15 mouse cellular contexts compared by ENCODE assay signal in genomic region chr5:32182885-32183629, GRCm38 (mm10). TPM values are rescaled to one million over a fixed set of nuclear protein-coding genes. Genes with fewer than 3 reads are reported as not detected.
DNase-seq lines count a peak whose midpoint lies in the region; ATAC-seq lines count a peak whose summit lies in the region.
"Had no signal": no experiment of that assay in that cellular context is flagged by ENCODE, and none has a peak within 500 bp of the region (broad histone marks: within the 10 kb centered on the region; RNA-seq: fewer than 3 reads in every experiment).

No protein-coding gene starts in this region.

- H3K9ac ChIP-seq in midbrain, embryonic 11.5 days (ENCODE audit: low read length) = no peak overlapping the region
- H3K9ac ChIP-seq: liver, embryonic 13.5 days; midbrain, embryonic 13.5 days; neural tube, embryonic 13.5 days had no signal

- WGBS in midbrain, embryonic 11.5 days = 75% methylated on average over 4 of the region's 4 CpGs
- WGBS in midbrain, embryonic 10.5 days = 81% methylated on average over 4 of the region's 4 CpGs

- no peak overlapping the region for H3K4me2 ChIP-seq in midbrain, embryonic 11.5 days
- H3K4me2 ChIP-seq: liver, embryonic 13.5 days; midbrain, embryonic 13.5 days; neural tube, embryonic 13.5 days had no signal

- peak; percentile 49 for DNase-seq in midbrain, embryonic 11.5 days (ENCODE audit: low spot score, missing footprints)
- no peak for DNase-seq in midbrain, embryonic 10.5 days (ENCODE audit: low spot score)
- peak; percentile 97 for DNase-seq in gonadal fat pad, adult 2 months (ENCODE audit: low read depth)
- DNase-seq in lung, postnatal 10 days = peak; percentile 70
- peak; percentile 34 for DNase-seq in urinary bladder, postnatal 25 days (ENCODE audit: low spot score)
- no peak for DNase-seq in layer of hippocampus, adult 18-20 months (ENCODE audit: low spot score in 2 of 2)
- DNase-seq in layer of hippocampus, postnatal 36 days = no peak
- no peak for DNase-seq in frontal cortex, postnatal 25 days (ENCODE audit: low spot score in 2 of 2)
- DNase-seq: cerebellum, postnatal 14 days; liver, embryonic 13.5 days; thymus, postnatal 14 days had no signal

- H3K4me3 ChIP-seq in midbrain, embryonic 11.5 days (ENCODE audit: low read depth, low read length) = no peak overlapping the region
- no peak overlapping the region for H3K4me3 ChIP-seq in midbrain, embryonic 10.5 days
- H3K4me3 ChIP-seq: liver, embryonic 13.5 days; midbrain, embryonic 13.5 days; neural tube, embryonic 13.5 days had no signal

- no peaks in the 10 kb centered on the region for H3K4me1 ChIP-seq in midbrain, embryonic 11.5 days (ENCODE audit: control insufficient read depth, insufficient read depth, low read length)
- H3K4me1 ChIP-seq in midbrain, embryonic 10.5 days = no peaks in the 10 kb centered on the region
- H3K4me1 ChIP-seq: liver, embryonic 13.5 days; midbrain, embryonic 13.5 days; neural tube, embryonic 13.5 days had no signal

- H3K27me3 ChIP-seq in midbrain, embryonic 11.5 days (ENCODE audit: control insufficient read depth, insufficient read depth, low read length) = no peaks in the 10 kb centered on the region
- H3K27me3 ChIP-seq in midbrain, embryonic 10.5 days (ENCODE audit: low read depth, poor library complexity, severe bottlenecking) = no peaks in the 10 kb centered on the region
- H3K27me3 ChIP-seq: liver, embryonic 13.5 days; midbrain, embryonic 13.5 days; neural tube, embryonic 13.5 days had no signal

- H3K36me3 ChIP-seq in midbrain, embryonic 11.5 days (ENCODE audit: control insufficient read depth, insufficient read depth, low read length) = no peaks in the 10 kb centered on the region
- H3K36me3 ChIP-seq in midbrain, embryonic 10.5 days = no peaks in the 10 kb centered on the region
- H3K36me3 ChIP-seq: liver, embryonic 13.5 days; midbrain, embryonic 13.5 days; neural tube, embryonic 13.5 days had no signal

- no peak for ATAC-seq in midbrain, embryonic 11.5 days (ENCODE audit: low FRiP score)
- ATAC-seq: midbrain, embryonic 13.5 days had no signal

- no peak overlapping the region for H3K27ac ChIP-seq in midbrain, embryonic 11.5 days (ENCODE audit: low read depth, low read length)
- no peak overlapping the region for H3K27ac ChIP-seq in midbrain, embryonic 10.5 days (replicated peaks)
- H3K27ac ChIP-seq: kidney, postnatal 0 days; liver, embryonic 13.5 days; midbrain, embryonic 13.5 days; neural tube, embryonic 13.5 days had no signal

- H3K9me3 ChIP-seq in midbrain, embryonic 11.5 days (ENCODE audit: control insufficient read depth, low read length) = no peaks in the 10 kb centered on the region
- H3K9me3 ChIP-seq in midbrain, embryonic 10.5 days (replicated peaks) = no peaks in the 10 kb centered on the region
- H3K9me3 ChIP-seq: liver, embryonic 13.5 days; midbrain, embryonic 13.5 days; neural tube, embryonic 13.5 days had no signal

RNA-seq across cellular contexts. Expression of gene Fosl2, which starts 47.5 kb away (rescaled TPM):
- polyA plus RNA-seq in midbrain, embryonic 11.5 days (2014; fragmentation: Nextera tagmentation; extraction: Ambion mirVana) = 0.52 and 0.57 TPM in 2 replicates
- 0.40 and 0.41 TPM in 2 replicates for polyA plus RNA-seq in midbrain, embryonic 10.5 days (2016; fragmentation: Nextera tagmentation; extraction: Ambion mirVana)
- 18.8 and 19.6 TPM in 2 replicates for polyA plus RNA-seq in gonadal fat pad, adult 2 months (2012; rRNA removed)
- total RNA-seq in layer of hippocampus, adult 18-20 months (2021) = 10 to 100 TPM; 70.1 to 71.4 TPM
- 10 to 100 TPM; 55.5 to 59.3 TPM for total RNA-seq in layer of hippocampus, postnatal 36 days (2021)

RNA-seq across cellular contexts. Expression of gene Plb1, which starts 49.5 kb away (rescaled TPM):
- 0.05 TPM in 1 of 2 replicates, not detected in the other for polyA plus RNA-seq in midbrain, embryonic 11.5 days (2014; fragmentation: Nextera tagmentation; extraction: Ambion mirVana)
- 0.05 TPM in 1 of 2 replicates, not detected in the other for polyA plus RNA-seq in midbrain, embryonic 10.5 days (2016; fragmentation: Nextera tagmentation; extraction: Ambion mirVana)
- 1.9 and 2.6 TPM in 2 replicates for polyA plus RNA-seq in gonadal fat pad, adult 2 months (2012; rRNA removed)
- total RNA-seq in layer of hippocampus, adult 18-20 months (2021) = 1 to 10 TPM in 1 of 2 experiments, under 1 TPM in 1; 0.84 to 1.1 TPM
- total RNA-seq in layer of hippocampus, postnatal 36 days (2021) = 1 to 10 TPM in 1 of 2 experiments, under 1 TPM in 1; 0.86 to 1.2 TPM
- polyA plus RNA-seq: hindbrain, embryonic 11.5 days; liver, embryonic 13.5 days; midbrain, embryonic 13.5 days; neural tube, embryonic 13.5 days had no signal

Comparison
In these comparisons a context has a peak if more than half of its experiments do, and no peak if none do; other contexts are left out.
1. DNase-seq: peak in midbrain, embryonic 11.5 days (single experiment), gonadal fat pad, adult 2 months (single experiment), lung, postnatal 10 days (single experiment) and urinary bladder, postnatal 25 days (single experiment); none in midbrain, embryonic 10.5 days (single experiment), layer of hippocampus, adult 18-20 months (0 of 2), layer of hippocampus, postnatal 36 days (0 of 2) and frontal cortex, postnatal 25 days (0 of 2).
2. RNA of gene Fosl2, which starts 47.5 kb away (polyA plus RNA-seq): 18.8 to 19.6 TPM in gonadal fat pad, adult 2 months; 0.52 to 0.57 TPM in midbrain, embryonic 11.5 days and 0.40 to 0.41 TPM in midbrain, embryonic 10.5 days; every median in the first group is over 10 times any median in the second.